Mouse (Mus musculus): ENCODE data around the gene Inppl1. TPM values are rescaled to one million over a fixed set of nuclear protein-coding genes. Genes with fewer than 3 reads are reported as not detected.

The Inppl1 gene
- total RNA-seq (2015) (12.2 and 12.4 TPM in 2 replicates), total RNA-seq (2017) (18.2 and 52.7 TPM in 2 replicates)

DNA sequence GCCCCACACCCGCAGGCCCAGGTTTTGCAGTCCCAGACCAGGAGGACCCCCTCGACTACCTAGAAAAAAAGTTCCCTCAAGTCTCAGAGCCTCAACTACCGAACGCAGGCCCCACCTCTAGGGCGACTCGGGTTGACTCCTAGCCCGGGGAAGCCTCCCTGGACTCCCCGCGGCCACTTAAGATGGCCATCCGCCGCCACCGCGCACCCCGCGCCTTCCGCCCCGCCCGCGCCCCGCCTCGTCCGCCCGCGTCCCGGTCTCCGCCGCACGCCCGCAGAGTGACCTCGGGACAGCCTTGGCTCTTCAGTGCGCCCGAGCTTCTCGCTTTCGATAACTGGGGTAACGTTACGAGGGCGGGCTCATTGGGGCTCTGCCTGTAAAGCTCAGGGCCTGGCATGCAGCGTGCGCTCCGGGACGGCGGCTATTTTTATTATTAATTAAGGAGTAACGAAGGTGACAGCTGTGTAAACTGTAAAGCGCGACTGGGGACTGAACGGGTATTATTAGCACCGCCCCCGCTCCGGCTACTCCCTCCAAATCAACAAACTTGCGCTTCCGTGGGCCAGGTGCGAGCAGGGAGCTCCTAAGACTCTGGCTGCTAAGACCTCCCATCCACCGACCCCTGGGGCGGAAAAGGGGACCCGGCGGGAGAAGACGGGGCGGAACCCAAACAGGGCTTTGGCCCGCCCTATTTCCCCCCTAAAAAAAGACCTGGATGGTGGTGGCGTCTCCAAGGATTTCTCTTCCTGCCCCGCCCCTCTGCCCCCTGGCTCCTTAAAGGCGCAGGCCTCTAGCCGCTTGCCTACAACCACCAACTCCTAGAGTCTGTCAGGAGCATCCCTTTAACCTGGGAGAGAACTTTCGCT is at the start of gene Inppl1:
Gene Inppl1 (minus strand): TSS at position 624 of the 866 bp plus-strand sequence.
- peak; percentile 45 for ATAC-seq (ENCODE audit: poor library complexity, severe bottlenecking)

DNA sequence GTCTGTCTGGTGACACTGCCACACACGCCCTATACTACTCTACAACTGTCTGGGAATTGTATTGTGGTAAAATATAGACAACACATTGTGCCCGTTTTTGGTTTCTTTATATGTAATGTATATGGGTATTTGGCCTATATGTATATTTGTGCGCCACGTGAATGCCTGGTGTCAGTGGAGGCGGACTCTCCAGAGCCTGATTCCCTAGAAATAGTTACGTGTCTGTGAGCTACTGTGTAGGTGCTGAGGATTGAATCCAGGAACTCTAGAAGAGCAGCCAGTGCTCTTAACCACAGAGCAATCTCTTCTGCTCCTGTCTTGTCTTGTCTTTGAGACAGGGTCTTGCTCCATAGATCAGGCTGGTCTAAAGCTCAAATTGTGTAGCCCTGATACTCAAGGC is 48.2 kb upstream of the Inppl1 start:
- no peak for ATAC-seq (ENCODE audit: poor library complexity, severe bottlenecking)

DNA sequence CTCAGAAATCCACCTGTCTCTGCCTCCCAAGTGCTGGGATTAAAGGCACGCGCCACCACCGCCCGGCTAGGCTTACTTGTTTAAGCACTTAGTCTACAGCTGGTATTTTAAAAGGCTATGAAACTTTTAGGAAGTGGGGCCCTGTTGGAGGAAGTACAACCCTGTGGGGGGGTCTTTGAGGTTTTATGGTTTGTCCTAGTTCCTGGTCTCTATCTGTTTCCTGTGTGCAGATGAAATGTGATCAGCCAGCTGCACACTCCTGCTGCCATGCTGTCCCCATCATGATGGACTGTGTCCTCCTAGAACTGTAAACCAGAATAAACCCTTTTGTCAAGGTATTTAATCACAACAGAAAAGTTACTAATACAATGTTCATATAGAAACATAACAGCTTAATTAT is 46.1 kb upstream of the Inppl1 start:
- ATAC-seq (ENCODE audit: poor library complexity, severe bottlenecking) = no peak

DNA sequence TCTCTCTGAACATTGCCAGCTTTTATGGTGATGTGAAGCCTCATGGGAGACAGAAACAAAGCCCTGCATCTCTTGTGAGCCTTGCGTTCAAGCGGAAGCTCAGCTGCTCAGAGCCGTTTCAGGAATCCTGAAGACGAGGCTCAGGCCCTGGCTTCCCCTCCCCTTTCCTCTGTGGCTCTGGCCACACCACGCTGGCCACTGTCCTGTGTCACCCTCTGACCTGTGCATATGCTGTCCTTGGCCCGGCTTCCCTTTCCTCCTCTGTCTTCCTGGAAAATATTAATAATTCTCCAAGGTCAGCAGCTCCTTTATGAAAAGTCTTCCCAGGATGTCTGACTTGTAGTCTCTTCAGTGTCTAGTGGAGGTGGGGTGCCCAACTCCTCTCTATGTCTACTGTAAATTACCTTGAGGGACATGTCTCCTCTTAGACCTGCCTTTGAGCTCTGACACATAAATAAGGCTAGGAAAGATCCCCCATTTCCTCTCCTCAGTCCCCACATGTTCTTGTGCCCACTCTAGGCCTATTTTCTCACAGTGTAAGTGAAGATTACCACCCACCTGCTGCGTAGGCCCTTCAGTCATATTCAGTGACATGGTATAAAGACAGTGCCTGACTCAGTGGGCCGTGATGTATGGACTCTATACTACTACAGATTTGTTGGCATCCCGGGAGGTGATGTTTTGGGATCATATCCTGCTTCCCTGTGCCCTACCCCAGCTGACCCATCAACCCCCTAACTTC is 44.6 kb upstream of the Inppl1 start:
- ATAC-seq (ENCODE audit: poor library complexity, severe bottlenecking) = no peak

DNA sequence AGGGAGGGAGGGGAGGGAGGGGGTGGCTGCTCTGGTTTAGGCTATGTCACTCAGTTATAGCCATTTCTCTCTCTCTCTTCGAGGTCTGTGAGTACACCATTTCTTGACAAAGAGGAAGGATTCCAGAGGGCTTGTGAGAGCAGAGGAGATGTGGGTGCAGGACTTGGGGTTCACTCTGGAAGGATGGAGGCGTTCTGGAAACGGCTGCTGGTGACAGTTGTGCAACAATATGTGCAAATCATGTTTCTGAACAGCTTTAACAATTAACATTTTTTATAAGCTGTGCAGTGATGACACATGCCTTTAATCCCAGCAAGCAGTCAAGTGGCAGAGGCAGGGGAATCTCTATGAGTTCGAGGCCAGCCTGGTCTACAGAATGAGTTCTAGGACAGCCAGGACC is 42.8 kb upstream of the Inppl1 start:
- no peak for ATAC-seq (ENCODE audit: poor library complexity, severe bottlenecking)

DNA sequence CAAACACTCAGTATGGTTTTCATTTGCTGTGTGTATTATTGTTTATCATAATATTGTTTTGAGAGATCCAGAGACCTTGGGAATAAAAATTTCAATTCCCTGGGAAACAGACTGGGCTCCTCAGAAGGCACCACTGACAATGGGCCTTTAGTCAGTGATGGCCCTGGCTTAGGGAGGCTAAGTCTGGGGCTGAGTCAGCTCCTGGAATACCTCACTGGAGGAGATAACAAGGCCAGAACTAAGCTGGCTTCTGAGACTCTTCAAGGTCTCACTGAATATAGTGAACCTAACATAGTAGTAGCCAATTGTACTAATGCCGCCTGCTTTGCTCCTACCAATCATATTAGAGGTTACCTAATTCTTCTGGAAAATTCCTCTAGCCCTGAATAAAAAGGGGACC is 37.9 kb upstream of the Inppl1 start:
- ATAC-seq (ENCODE audit: poor library complexity, severe bottlenecking) = no peak

DNA sequence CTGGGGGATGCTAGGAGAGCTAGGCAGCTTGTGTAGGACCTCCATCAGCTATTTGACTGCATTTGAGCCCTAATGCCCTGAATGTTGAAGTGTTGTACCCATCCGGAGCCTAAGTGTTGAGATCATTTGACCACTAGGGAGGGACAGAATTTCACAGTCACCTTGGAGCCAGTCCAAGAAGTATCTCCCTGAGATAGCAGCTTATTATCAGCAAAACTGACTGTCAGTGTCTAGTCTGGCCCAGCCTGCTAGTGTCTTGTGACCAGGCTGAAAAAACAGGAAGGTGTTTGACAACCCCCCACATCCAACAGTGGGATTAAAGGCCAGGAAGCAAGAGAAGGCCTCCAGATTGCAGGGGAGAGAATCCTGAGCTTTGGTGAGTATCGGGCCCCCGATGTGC is 33.3 kb upstream of the Inppl1 start:
- 0 out of 2 replicates have a peak, but pooled peaks have one; percentile 15 for ATAC-seq (ENCODE audit: poor library complexity, severe bottlenecking)

DNA sequence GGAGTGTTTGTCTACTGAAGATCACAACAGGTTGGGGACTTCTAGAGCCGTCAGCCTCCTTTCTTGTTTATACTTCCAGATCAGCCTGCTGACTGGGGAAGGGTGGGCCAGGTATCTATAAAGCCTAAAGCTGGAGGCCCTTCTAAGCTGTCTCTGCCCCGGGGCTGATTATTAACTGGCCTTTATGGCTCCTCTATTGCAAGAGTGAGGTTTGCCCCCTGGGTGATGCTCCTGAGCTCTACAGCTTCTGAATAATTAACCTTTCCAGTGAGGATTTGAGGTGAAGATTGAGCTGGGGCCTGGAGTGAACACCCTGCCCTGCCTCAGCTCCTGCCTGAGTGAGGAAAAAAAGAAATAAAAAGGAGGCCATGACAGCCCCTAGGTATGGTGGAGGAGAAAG is 32.6 kb upstream of the Inppl1 start, which contains the start of gene Folr1:
Gene Folr1 (minus strand): TSS at position 160 of the 400 bp plus-strand sequence.
- no peak for ATAC-seq (ENCODE audit: poor library complexity, severe bottlenecking)

DNA sequence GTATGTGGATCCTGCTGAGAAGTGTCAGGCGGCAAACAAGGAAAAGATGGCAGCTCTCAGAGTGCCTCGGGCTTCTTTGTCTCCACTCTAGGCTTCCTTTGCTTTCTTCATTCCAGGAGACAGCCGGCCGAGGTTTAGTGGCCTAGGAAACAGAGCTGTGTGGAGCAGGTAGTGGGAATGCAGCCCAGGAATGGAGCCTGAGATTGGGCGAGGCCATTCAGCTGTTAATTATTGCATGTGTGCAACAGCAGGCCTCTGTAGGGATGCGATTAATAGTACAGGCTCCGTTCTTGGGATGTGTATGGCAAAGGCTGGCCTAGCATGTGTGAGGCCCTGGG is 31.1 kb upstream of the Inppl1 start:
- no peak for ATAC-seq (ENCODE audit: poor library complexity, severe bottlenecking)

DNA sequence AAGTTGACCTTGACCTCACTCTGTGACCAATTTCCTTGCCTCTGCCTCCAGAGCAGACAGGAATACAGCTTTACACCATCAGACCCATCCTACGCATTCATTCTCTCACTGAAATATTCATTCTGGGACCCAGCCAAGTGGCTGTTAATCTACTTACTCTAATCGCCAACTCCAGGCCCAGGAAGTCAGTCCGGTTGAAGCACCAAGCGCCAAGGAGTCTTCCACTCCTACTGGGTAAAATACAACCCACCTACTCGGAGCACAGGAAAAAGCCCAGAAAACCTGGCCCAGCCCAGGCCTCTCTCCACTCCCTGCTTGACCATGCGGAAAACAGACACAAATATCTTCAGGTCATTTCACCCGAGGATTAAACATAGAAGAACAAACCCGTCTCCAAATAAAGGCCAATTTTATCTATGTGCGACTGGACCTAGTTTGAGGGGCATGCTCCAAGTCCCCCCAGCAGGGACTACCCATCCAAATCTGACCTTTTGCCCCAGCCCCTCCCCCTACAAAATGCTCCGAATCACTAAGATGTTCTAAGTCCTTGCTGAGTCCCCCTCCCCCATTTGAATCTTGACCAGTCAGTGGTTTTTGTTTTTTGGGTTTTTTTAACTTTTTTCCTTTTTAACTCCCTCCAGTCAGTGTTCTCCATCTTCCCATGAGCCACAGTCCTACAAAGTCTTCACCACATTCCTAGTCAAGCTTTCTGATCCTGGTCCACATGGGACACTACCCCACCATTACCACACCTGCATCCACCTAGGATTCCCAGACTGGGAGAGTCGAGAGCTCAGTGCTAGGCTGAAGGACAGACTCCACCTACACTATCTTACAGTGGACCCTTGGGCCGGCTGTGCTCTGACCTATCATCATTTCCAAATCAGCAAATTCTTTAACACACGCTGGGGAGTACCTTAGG is 30.5 kb upstream of the Inppl1 start:
- ATAC-seq (ENCODE audit: poor library complexity, severe bottlenecking) = no peak

DNA sequence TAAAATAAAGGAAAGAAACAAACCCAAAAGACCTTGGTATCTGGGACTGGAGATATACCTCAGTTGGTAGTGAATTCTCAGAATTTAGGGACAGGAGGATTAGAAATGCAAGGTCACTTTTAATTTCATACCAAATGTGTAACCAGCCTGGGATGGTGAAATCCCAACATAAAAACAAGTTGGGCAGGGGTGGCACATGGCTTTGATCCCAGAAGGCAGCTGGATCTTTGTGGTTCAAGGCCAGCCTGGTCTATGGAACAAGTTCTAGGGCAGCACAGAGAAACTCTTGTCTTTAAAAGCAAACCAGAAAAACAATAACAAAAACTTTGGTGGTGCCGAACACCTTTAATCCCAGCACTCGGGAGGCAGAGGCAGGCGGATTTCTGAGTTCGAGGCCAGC is 29.5 kb upstream of the Inppl1 start:
- no peak for ATAC-seq (ENCODE audit: poor library complexity, severe bottlenecking)

DNA sequence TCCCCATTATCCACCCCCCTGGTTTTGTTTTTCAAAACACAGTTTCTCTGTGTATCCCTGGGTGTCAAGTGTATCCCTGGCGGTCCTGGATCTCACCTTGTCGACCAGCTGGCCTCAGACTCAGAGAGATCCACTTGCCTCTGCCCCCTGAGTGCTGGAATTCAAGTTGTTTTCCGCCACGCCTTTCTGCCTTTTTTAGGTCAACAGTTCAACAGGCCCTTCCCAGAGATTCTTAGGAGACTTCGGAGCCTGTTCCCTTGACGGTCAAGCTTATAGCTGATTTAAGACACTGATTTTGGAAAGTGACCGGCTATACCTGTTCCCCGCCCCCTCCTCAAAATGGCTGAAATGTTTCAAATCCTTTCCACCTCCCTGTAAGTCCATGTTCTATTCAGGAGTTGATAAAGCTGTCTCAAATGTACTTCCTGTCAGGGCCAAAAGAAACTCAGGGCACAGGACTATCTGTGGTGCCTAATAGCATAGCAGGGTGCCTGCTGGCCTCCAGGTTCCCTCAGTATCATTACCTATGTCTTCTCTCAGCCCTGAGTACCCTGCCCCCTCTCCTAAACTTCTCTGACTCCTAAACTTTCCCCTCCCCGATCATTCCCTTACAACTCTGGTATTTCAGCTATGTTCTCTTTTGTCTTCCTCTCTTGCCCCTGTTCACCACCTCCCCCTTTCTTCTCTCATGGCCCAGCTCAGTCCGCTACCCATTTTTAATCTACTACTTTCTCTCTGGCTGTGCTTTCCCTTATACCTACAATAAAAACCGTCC is 28.6 kb upstream of the Inppl1 start:
- ATAC-seq (ENCODE audit: poor library complexity, severe bottlenecking) = no peak

DNA sequence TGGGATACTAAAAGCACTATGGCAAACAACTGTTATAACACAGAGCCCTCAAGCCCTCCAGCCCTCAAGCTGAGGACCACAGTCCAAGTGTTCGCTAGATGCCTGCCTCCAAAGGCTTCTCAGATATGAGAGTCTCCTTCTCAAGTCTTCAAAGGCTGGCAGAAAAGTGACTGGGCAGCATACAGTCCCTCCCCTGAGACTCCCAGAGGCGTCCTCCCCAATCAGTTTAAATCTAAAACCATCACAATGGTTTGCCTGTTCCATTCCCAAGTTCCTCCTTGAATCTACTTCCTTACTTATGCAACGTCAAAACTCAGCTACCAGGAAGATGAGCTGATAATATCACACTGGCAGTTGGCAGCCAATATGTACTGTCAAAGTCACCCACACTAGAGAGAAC is 25.4 kb upstream of the Inppl1 start, which contains the start of gene Anapc15:
Gene Anapc15 (plus strand): TSS at position 301 of the 400 bp plus-strand sequence.
- ATAC-seq (ENCODE audit: poor library complexity, severe bottlenecking) = no peak

DNA sequence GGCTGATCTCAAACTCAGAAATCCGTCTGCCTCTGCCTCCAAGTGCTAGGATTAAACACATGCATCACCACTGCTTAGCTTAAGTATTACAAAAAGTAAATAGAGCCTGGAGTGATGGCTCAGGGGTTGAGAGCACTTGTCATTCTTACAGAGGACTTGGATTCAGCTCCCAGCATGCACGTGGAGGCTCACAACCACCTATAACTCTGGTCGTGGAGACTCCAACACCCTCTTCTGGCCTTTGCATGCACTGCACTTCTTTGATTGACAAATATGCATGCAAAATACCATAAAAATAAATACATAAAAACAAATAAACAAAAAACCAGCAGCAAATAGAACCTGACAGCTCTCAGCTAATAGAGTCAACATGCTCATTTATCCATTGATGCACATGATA is 24.3 kb upstream of the Inppl1 start:
- no peak for ATAC-seq (ENCODE audit: poor library complexity, severe bottlenecking)

DNA sequence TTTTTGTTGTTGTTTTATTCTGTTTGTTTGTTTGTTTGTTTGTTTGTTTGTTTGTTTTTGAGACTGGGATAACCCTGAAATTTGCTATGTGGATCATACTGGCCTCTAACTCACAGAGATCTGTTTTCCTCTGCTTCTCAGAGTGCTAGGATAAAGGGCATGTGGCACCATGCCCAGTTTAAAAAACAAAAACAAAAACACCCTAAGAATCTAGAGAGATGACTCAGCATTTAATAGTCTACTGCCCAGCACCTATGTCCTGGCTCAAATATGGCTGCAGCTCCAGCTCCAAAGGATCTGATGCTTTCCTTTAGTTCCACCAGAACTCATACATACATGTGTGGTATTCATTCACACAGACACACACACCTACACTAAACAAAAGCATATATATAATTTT is 22.9 kb upstream of the Inppl1 start:
- no peak for ATAC-seq (ENCODE audit: poor library complexity, severe bottlenecking)

DNA sequence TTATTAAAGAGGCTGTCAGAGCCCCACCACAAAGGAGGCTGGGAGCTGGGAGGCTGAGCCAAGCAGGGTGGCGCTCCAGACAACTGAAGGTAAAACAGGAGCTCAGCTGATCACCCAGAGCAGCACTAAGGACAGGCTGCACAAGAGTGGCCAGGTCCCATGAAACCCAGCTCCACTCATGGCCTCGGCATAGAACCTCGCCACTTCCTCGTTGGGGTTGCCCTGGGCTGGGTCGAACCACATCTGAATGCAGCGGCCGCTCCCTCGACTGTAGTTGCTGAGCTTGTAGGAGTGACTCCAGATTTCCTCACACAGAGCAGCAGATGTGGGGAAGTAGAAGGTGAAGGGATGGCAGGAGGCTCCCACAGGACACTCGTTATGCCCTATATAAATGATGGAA is 20.3 kb upstream of the Inppl1 start:
- ATAC-seq (ENCODE audit: poor library complexity, severe bottlenecking) = peak; percentile 52

DNA sequence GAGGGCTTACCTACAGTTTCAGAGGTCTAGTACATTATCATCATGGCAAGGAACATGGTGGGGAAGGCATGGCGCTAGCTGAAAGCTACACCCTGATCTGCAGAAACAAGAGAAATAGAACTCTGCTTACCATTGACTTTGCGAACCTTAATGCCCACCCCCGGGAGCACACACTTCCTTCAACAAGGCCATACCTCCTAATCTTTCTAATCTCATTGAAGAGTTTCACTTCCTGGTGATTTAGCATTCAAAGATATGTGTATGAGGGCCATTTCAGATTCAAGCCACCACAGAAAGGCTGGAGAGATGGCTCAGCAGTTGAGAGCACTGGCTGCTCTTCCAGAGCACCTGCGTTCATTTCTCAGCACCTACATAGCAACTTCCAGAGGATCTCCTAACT is 19.1 kb upstream of the Inppl1 start, which contains the start of gene Folr2:
Gene Folr2 (minus strand): TSS at position 101 of the 400 bp plus-strand sequence.
- 0 out of 2 replicates have a peak, but pooled peaks have one; percentile 18 for ATAC-seq (ENCODE audit: poor library complexity, severe bottlenecking)

DNA sequence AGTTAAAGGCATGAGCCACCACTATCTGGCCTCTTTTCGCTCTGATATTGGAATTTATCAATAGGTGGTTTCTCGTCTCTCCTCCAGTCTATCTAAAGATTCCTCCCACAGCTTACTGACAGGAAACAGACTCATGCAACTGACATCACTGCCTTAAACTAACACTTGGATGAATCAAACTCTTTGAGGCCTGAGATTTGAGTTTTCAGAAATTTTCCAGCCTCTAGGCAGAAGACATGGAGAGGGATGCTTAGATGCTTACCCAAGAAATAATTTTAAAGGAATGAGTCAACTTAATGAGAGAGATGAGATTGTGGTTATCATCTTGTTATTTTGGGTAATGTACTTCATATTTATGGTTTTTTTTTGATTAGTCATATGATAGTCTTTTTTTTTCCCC is 15.8 kb upstream of the Inppl1 start:
- ATAC-seq (ENCODE audit: poor library complexity, severe bottlenecking) = no peak

DNA sequence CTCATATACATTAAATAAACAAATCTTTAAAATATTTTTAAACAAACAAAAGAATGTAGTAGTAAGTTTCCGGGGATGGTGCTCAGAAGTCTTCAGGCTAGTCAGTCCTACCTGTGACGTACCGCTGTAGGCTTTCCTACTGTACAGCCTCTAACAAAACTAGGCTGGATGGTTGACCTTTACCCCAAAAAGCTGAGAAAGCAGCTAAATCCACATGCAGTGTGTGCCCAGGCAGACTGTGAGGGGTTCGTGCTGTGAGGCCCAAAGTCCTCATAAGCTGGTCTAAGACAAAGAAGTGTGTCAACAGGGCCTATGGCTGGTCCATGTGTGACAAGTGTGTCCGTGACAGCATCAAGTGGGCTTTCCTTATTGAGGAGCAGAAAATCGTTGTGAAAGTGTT is 14.8 kb upstream of the Inppl1 start:
- ATAC-seq (ENCODE audit: poor library complexity, severe bottlenecking) = no peak

DNA sequence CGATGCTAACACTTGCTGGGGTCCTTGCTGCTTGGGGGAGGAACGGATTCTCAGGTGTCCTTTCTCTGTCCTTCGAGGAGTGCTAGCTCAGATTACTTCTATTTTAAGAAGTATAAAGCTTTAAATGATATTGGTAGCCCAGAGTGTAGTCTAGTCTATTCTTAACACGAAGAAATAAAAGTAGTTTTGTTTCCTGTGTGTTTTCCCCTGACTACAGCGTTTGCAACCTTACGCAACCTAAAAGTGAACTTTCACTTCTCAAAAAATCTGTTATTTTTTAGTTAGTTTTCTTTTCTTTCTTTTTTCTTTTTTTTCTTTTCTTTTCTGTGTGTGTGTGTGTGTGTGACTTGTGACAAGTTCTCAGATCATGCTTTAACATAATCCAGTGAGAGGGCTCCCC is 13.7 kb upstream of the Inppl1 start:
- peak; percentile 63; the same call in 1 of the 2 replicates for ATAC-seq (ENCODE audit: poor library complexity, severe bottlenecking)
